Mouse (Mus musculus) erythroblast, embryonic 14.5 days (primary cell): ENCODE measurements around the gene Secisbp2l.

Source experiments
- GATA1 ChIP-seq: IDR thresholded peaks from 2 replicates; pipeline ENCODE4 v1.6.1; 2012; ENCODE audit warnings: low read length, inconsistent platforms, mixed read lengths
- TAL1 ChIP-seq: IDR thresholded peaks from 3 replicates; pipeline ENCODE4 v1.6.1; 2012; ENCODE audit warnings: low read length, inconsistent platforms, mixed read lengths

GRCm38 (mm10) chr2:125739338-125739737 lies 43.3 kb downstream of the Secisbp2l start:
- TF ChIP-seq GATA1 (no peak), TAL1 (no peak)
